23 mouse cellular contexts compared by ENCODE assay signal in the genomic region with DNA sequence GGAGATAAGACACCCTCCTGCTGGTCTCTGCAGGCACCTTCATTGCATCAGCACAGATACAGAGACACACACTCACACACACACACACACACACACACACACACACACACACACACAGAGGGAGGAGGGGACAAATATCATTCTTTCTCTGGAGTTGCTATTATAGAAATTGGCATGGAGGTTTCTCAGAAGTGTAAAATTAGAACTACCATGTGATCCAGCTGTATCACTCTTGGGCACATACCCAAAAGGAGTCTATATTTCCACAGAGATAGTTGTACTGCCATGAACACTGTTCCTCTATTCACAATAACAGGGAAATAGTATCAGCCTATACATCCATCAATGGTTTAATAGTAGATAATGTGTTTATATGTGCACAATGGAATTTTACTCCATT.
A peak's percentile ranks its signal among the peaks of the same experiment; 100 is the strongest.
DNase-seq lines count a peak whose midpoint lies in the region; ATAC-seq and TF ChIP-seq lines count a peak whose summit lies in the region.
"Had no signal": no experiment of that assay in that cellular context is flagged by ENCODE, and none has a peak within 500 bp of the region (broad histone marks: within the 10 kb centered on the region; RNA-seq: fewer than 3 reads in every experiment).

No protein-coding gene starts in this region.

- TF ChIP-seq EP300 in heart, postnatal 0 days (IDR thresholded peaks at IDR 0.05; ENCODE audit: low read depth): no peak

- TF ChIP-seq CTCF in heart, postnatal 0 days (IDR thresholded peaks at IDR 0.05; ENCODE audit: low read depth): no peak

- intact Hi-C loops in heart, postnatal 14 days (cut with DNase I): no loop called here

- H3K4me2 ChIP-seq in heart, postnatal 0 days (ENCODE audit: low read depth, low read length): no peak overlapping the region
- no peak overlapping the region for H3K4me2 ChIP-seq in midbrain, embryonic 11.5 days
- no peak overlapping the region for H3K4me2 ChIP-seq in midbrain, embryonic 15.5 days

- H3K27ac ChIP-seq in heart, postnatal 0 days (ENCODE audit: low read depth): no peak overlapping the region
- no peak overlapping the region for H3K27ac ChIP-seq in midbrain, embryonic 11.5 days (ENCODE audit: low read depth, low read length)
- no peak overlapping the region for H3K27ac ChIP-seq in midbrain, embryonic 15.5 days

- H3K9me3 ChIP-seq in heart, postnatal 0 days (replicated peaks; ENCODE audit: control insufficient read depth, low read length): no peaks in the 10 kb centered on the region
- H3K9me3 ChIP-seq in midbrain, embryonic 11.5 days (ENCODE audit: control insufficient read depth, low read length): no peaks in the 10 kb centered on the region
- H3K9me3 ChIP-seq in midbrain, embryonic 15.5 days: no peaks in the 10 kb centered on the region

- H3K4me3 ChIP-seq in heart, postnatal 0 days (ENCODE audit: low read depth, low read length): no peak overlapping the region
- no peak overlapping the region for H3K4me3 ChIP-seq in midbrain, embryonic 11.5 days (ENCODE audit: low read depth, low read length)
- H3K4me3 ChIP-seq in midbrain, embryonic 15.5 days: no peak overlapping the region

- H3K27me3 ChIP-seq in heart, postnatal 0 days (ENCODE audit: control insufficient read depth, insufficient read depth, low read length): no peaks in the 10 kb centered on the region
- H3K27me3 ChIP-seq in midbrain, embryonic 11.5 days (ENCODE audit: control insufficient read depth, insufficient read depth, low read length): peaks cover 5% of the 10 kb centered on the region; the same call in 1 of the 2 replicates
- H3K27me3 ChIP-seq in midbrain, embryonic 15.5 days (replicated peaks): no peaks in the 10 kb centered on the region
- H3K27me3 ChIP-seq: CH12.LX had no signal

- peak; percentile 64 for ATAC-seq in heart, postnatal 0 days (ENCODE audit: insufficient read depth, low read depth)
- no peak for ATAC-seq in midbrain, embryonic 11.5 days (ENCODE audit: low FRiP score)
- ATAC-seq in midbrain, embryonic 15.5 days (replicated peaks): no peak
- ATAC-seq in cerebellum, adult (ENCODE audit: insufficient number of reproducible peaks, low FRiP score, low TSS enrichment): no peak
- ATAC-seq: activated CD4-positive, CD25-positive, alpha-beta regulatory T cell, adult 4 months; CD4-positive, CD25-positive, alpha-beta regulatory T cell, adult 4 months; Patski had no signal

- no peaks in the 10 kb centered on the region for H3K4me1 ChIP-seq in heart, postnatal 0 days (ENCODE audit: control insufficient read depth, insufficient read depth)
- peaks cover 6% of the 10 kb centered on the region; the same call in 1 of the 2 replicates for H3K4me1 ChIP-seq in midbrain, embryonic 11.5 days (ENCODE audit: control insufficient read depth, insufficient read depth, low read length)
- H3K4me1 ChIP-seq in midbrain, embryonic 15.5 days: 0 out of 2 replicates have a peak, but pooled peaks cover 5% of the 10 kb centered on the region

- no peak overlapping the region for H3K9ac ChIP-seq in heart, postnatal 0 days (replicated peaks; ENCODE audit: low read depth, low read length)
- no peak overlapping the region for H3K9ac ChIP-seq in midbrain, embryonic 11.5 days (ENCODE audit: low read length)
- no peak overlapping the region for H3K9ac ChIP-seq in midbrain, embryonic 15.5 days

- H3K36me3 ChIP-seq in heart, postnatal 0 days (replicated peaks; ENCODE audit: control insufficient read depth, insufficient read depth, low read length): no peaks in the 10 kb centered on the region
- no peaks in the 10 kb centered on the region for H3K36me3 ChIP-seq in midbrain, embryonic 11.5 days (ENCODE audit: control insufficient read depth, insufficient read depth, low read length)
- H3K36me3 ChIP-seq in midbrain, embryonic 15.5 days (replicated peaks): no peaks in the 10 kb centered on the region
- H3K36me3 ChIP-seq: G1E had no signal

- peak; percentile 10 to 11 for DNase-seq in heart, adult 18-20 months
- no peak for DNase-seq in heart, postnatal 14 days
- peak; percentile 51 for DNase-seq in heart, postnatal 0 days (ENCODE audit: low spot score)
- no peak for DNase-seq in heart, postnatal 4 days
- peak; percentile 67 for DNase-seq in midbrain, embryonic 11.5 days (ENCODE audit: low spot score, missing footprints)
- peak; percentile 10 for DNase-seq in skeletal muscle tissue, adult 2 months (ENCODE audit: low read depth, low spot score)
- DNase-seq: adrenal gland, adult 2 months; adrenal gland, adult 8-10 months; adrenal gland, postnatal 10 days; adrenal gland, postnatal 14 days; adrenal gland, postnatal 25 days; adrenal gland, postnatal 36 days; B cell, adult 2 months; cerebellum, adult 11 months; cerebellum, adult 11-12 months; cerebellum, adult 18-20 months had no signal

Comparison
In these comparisons a context has a peak if more than half of its experiments do, and no peak if none do; other contexts are left out.
1. DNase-seq: peak in heart, adult 18-20 months (2 of 2), heart, postnatal 0 days (single experiment), midbrain, embryonic 11.5 days (single experiment) and skeletal muscle tissue, adult 2 months (single experiment); none in heart, postnatal 14 days (0 of 2) and heart, postnatal 4 days (single experiment).